Mouse (Mus musculus) large intestine, adult 2 months (tissue): Measurements from ENCODE around the gene Dixdc1. TPM values are rescaled to one million over a fixed set of nuclear protein-coding genes. Genes with fewer than 3 reads are reported as not detected.

Experiments
- DNase-seq: peaks from one replicate; pipeline ENCODE4 v3.0.0-alpha.2; 2012; ENCODE audit warnings: low read depth, low spot score
- WGBS: fragments of 180-500 bp; shearing (Covaris S2); methylation state at CpG from one replicate; pipeline ENCODE4 v1.1.7; 2018; 5-methylcytosine and 5-hydroxymethylcytosine counted together
- polyA plus RNA-seq: library from polyadenylated mRNA; depleted of rRNA; stranded (reverse); fragments of >200 nt; gene quantifications from 2 replicates; pipeline ENCODE4 v1.2.3, GENCODE M21; 2012; rRNA removed

The Dixdc1 gene
- 0.84 and 1.5 TPM in 2 replicates for polyA plus RNA-seq

DNA sequence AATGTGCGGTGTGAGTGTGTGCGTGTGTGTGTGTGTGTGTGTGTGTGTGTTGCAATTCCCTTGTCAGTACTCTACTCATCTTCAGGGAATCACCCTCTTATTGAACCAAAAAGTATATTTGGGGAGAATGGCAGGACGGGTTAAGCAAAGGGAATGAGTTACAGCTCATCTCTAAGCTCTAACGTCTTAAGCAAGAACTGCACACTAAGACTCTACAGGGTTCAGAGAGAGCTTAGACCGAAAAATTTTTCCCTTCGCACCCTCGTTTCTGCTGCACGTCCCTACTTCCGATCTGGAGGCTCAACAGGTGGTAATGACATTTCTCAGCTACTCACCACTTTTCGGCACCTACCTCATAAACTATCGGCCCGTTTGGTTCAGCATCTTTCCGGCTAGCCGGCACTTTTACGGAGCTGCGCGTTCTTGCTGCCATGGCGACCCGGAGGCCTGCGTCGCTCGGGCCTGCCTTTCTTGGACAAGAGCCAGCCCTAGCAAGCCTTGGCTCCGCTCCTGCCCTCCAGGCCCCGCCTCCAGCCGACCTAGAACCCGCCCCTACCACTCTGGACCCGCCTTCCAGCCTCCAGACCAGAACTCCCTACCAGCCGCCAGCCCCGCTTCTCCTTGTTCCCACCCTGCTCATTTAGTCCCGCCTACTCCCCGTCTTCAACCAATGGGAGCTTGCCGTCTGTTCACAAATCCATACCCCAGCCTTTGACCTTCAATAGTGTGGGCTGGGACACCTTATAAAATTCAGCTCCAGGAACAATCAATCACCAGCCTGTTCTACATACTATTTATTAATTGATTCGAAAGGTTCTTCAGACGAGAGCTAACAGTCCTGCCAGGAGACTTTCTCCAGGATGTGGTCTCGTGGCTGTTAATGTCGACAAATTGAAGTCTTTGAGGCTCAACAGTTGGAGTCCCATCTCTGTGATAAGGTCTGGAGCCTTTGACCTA lies at the start of gene Dixdc1:
Dixdc1 (minus strand) TSS at position 604 of the 957 bp plus-strand sequence.
- 11% methylated on average over 36 of the region's 36 CpGs for WGBS
- peak; percentile 73 for DNase-seq

DNA sequence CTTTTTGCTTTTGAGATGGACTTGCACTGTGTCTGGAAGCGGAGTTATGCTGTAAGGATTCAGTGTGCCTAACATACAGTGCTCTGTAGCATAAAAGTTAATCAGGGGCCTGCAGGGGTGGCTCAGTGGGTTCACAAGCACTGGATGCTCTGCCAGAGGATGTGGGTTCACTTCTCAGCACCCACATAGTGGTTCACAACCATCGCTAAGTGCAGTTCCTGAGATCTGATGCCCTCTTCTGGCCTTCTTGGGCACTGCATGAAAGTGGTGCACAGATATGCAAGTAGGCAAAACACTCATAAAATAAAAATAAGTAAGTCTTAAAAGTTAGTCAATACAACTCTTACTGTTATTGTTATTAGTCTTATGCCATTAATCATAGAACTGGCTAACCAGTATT lies 42.8 kb upstream of the Dixdc1 start:
- WGBS, result 90% methylated on average over 2 of the region's 2 CpGs
- no peak for DNase-seq

DNA sequence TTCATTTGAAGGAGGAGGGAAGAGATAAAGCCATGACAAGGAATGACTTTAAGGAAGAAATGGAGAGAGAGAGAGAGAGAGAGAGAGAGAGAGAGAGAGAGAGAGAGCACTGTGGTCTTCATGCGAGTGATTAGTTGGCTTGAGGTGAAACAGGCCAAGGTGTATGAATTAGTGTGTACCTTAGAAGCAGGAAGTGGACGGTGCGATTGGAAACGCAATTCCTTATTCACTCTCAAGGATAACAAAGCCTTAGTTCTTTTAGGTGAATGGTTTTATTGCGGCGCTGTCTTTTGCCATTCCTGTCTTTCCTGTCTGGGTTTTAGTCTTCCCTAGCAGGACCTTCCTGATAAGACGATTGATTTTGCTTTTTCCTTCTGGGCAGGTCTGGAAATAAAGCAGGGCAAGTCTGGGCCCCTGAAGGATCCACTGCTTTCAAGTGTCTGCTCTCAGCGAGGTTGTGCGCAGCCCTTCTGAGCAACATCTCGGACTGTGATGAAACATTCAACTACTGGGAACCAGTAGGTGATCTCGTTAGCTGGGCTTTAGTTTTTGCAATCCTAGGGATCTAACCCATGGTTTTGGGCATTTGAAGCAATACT lies 36.9 kb upstream of the Dixdc1 start:
- no peak for DNase-seq
- 24% methylated on average over 11 of the region's 11 CpGs for WGBS

DNA sequence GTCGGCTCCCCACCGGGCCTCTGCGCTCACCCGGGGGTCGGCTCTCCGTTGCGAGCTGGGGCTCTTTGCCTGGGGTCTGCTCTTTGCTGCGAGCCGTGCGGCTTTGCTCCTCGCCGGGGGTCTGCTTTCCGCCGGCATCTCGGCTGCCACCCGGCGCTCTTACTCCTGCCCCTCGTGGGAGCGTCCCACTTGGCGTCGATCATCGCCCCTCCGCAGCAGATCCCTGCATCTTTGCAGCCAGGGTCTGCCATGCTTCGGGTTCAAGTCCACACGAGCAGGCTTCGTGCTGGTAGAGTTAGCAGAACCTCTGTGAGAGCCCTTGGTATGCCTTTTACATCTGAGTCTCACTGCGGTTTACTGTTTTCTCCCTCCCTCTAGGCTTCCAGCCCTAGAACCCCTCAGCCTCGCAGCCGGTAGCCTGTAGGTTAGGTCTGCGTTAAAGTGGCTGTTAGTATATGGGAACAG lies 36.4 kb upstream of the Dixdc1 start:
- WGBS, result under 1% methylated on average over 30 of the region's 30 CpGs
- DNase-seq, result no peak

DNA sequence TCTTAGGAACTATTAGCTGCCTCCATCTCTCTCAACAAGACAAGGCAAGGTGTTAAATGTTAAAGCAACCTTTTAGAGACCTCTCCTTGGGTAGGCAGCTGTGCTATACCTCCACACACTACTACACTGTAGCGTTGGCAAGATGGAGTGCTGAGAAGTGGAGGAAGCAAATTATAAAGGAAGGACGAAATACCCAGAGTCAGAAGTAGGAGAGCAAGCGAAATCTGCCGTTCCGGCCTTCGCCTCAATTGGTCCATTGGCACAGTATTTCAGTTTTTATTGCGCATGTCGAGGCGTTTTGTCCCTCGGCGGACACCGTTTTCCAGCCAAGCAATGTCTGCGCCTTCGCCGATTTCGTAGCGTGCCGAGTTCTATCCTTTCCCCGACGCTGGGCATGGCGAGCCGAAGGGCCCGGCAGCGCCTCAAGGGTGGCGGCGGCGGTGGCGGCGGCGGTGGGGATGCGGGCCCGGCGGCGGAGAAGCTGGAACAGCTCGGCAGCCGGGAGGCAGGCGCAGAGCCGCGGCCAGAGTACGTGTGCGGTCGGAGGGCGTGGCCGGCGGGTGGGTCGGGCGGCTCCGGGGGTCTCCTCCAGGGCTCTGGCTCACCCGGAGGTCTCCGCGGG lies 35.8 kb upstream of the Dixdc1 start, which contains the start of the genes Alg9 and 1110032A03Rik:
Alg9 (plus strand) TSS at position 29 of the 622 bp plus-strand sequence.
1110032A03Rik (minus strand) TSS at position 530 of the 622 bp plus-strand sequence.
- DNase-seq, result peak; percentile 53
- WGBS, result under 1% methylated on average over 47 of the region's 51 CpGs

DNA sequence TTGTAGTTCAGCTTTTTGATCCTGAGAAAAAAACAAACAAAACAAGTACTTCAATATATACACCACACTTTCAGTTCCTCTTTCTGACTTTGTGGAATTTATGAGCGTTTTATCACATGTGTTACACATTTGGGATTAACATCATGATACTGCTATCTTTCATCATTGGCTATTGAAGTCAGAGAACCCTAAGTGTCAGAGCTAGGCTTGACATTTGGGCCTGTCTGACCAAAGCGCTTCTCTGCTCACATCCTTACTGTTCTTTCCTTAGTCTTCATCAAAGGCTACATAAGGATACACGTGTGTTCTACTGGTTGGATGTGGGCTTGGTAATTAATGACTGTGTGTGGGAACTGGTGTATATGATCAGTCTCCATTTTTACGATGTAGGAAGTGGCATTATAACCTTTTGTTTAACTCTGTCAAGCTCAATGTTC lies 34.7 kb upstream of the Dixdc1 start:
- WGBS, result 34% methylated on average over 4 of the region's 4 CpGs
- no peak for DNase-seq

DNA sequence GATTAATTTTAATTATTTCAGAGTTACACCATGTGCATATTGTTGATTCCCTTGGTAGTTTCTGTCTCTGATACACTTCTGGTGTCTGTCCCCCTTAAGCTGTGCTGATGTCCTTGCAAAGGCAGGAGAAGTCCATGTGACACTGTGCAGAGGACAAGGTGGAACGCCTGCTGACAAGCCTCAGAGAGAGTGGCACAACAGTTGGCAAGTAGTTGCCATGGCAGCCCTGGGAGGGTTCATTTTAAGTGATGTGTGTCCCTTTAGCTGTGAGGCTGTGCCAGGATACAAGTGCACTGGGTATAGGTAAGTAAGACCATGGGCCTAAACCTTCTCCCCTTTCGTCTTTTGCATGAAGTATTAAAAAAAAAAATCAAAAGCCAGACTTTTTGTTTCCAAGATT lies 30.7 kb upstream of the Dixdc1 start:
- no peak for DNase-seq
- 91% methylated on average over 2 of the region's 2 CpGs for WGBS

DNA sequence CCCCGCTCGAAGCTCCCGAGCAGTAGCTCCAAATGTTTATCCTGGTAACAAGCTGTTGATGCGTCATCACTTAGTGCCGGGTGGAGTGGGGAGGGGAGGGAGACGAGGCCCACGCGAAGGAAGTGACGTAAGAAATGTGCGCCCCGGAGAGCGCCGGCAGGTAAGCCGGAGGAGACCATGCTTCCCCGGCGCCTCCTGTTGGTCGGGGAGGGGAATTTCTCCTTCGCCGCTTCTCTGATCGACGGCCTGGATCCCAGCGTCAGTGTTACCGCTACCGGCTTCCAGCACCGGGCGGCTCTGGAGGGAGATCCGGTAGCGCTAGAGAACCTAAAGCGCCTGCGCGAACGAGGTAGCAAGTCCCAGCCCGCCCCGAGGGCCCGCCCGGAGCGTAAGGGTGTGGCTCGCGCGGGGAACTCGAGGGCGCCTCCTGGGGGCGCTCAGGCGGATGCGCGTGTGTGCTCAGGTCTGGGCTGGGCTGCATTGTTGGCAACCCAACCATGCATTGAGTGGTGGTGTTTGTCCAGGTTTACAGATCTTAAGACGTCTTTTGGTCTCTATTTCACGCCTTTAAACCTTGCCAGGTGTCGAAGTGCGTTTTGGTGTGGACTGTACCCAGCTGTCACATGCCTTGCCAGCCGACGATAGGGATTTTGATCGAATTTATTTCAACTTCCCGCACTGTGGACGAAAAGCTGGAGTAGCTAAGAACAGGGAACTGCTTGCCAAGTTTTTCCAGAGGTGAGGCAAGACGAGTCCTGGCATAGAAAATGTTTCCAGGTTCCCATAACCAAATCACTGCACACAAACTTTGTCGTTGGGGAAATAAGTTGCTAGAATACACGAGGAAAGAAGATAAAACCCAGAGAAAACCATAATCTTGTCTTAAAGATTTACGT lies 29.0 kb upstream of the Dixdc1 start, which contains the start of gene Fdxacb1:
Fdxacb1 (plus strand) TSS at position 130 of the 896 bp plus-strand sequence.
- peak; percentile 99 for DNase-seq

DNA sequence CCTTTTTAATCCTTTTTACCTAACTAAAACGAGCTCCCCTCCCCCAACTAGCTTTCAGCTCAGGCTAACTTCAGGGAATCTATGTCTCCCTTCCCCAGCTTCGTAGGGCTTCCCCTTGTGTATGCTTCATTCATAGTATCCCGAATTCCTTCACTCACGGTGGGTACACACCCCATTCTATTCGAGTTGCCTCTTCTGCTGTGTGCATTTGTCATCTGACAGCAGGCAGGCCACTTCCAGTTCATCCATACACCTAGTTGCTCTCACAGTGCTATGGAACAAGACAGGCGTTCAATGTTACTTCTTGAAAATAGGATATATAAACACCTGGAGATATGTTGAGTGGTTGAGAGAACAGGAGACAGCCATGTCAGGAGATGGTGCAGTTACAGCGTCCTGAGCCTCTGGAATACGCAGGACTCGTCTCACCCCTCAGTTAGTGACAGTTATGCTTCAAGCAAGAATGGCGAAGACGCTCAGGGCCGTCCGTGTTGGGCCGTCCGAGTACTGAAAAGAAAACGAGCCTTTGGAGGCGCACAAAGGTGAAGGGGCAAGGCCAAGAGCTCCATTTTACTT lies 28.3 kb upstream of the Dixdc1 start:
- no peak for DNase-seq
- 2% methylated on average over 17 of the region's 17 CpGs for WGBS

More for the DNA sequence above, 29.0 kb upstream of the Dixdc1 start, which contains the start of gene Fdxacb1:
- WGBS, result 1% methylated on average over 59 of the region's 59 CpGs

DNA sequence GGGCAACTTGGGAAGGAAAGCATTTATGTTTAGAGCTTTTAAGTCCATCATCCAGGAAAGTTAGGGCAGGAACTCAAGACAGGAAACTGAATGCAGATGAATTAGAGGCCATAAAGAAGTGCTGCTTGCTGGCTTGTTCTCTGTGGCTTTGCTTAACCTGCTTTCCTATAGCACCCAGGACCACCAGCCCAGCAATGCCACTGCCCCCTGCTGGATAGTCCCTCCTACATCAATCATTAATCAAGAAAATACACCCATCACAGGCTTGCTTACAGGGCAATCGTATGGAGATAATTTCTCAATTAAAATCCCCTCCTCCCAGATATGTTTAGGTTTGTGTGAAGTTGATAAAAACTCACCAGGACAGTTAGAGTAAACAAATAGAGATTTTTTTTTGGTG lies 24.0 kb upstream of the Dixdc1 start:
- no peak for DNase-seq
- WGBS, result 66% methylated on average over 1 of the region's 1 CpGs

DNA sequence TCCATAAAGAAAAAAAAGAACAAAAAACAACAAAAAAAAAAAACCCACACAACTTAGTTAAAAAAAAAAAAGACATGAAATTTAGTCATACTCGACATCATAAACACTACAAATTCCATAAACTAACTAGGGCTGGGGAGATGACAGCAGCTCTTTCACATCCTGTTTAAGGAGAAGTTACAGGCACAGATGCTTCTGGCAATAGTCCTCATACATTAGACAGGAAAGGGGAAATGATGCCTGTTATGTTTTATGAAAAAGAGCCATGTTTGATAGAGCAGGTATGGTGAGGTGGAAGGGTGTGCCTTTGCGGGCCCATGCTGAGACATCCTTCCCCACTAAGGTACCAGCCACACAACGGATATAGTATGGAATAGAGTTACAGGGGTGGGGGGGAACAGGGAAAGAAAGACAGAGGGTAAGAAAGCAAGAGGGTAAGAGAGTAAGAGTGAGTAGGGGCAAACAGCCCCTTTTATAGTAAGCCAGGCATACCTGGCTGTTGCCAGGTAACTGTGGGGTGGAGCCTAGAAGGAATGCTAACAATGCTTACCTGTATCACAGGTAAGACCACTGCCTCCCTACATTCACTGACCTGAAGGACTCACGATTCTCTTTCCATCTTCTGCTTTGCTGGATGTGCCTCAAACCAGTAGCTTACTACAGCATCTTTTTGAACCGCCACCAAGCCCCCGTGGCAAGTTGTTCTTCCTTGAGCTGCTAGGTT lies 22.4 kb upstream of the Dixdc1 start:
- WGBS, result 42% methylated on average over 6 of the region's 6 CpGs
- no peak for DNase-seq

DNA sequence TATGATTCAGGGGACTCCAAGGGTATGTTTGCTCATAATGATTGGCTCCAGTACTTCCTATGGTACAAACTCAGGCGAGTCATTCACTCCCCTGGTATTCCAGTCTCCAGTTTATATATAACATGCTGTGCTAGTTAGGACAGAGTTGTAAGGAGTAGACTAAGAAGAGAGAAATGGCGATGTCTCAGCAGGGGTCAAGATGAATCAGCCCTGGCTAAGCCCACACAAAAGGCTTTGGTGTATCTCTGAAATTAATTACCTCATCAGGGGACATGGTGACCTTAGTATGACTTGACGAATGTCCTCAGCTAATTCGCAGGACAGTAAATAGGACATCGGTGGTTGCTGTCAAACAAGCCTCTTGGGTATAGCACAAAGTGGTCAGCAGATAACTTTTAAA lies 17.4 kb upstream of the Dixdc1 start:
- no peak for DNase-seq
- 78% methylated on average over 5 of the region's 5 CpGs for WGBS

DNA sequence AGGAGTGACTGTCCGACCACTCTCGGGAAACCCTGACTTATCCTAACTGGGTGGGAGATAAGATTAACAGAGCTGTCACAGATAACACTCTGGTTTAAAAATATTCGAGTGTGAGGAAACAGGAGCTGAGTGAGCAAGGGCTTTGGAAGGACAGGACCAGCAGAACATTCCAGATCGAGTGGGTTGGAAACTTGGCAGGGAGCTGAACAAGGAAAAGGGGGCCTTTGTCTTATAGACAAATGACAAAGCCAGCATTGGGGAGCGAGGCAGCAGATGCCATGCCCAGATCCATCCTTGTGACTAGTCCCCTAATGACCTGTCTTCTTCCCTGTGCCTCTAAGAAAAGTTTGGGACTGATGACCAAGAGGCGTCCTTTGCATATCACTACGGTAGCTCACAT lies 14.6 kb upstream of the Dixdc1 start:
- 47% methylated on average over 7 of the region's 7 CpGs for WGBS
- DNase-seq, result no peak

DNA sequence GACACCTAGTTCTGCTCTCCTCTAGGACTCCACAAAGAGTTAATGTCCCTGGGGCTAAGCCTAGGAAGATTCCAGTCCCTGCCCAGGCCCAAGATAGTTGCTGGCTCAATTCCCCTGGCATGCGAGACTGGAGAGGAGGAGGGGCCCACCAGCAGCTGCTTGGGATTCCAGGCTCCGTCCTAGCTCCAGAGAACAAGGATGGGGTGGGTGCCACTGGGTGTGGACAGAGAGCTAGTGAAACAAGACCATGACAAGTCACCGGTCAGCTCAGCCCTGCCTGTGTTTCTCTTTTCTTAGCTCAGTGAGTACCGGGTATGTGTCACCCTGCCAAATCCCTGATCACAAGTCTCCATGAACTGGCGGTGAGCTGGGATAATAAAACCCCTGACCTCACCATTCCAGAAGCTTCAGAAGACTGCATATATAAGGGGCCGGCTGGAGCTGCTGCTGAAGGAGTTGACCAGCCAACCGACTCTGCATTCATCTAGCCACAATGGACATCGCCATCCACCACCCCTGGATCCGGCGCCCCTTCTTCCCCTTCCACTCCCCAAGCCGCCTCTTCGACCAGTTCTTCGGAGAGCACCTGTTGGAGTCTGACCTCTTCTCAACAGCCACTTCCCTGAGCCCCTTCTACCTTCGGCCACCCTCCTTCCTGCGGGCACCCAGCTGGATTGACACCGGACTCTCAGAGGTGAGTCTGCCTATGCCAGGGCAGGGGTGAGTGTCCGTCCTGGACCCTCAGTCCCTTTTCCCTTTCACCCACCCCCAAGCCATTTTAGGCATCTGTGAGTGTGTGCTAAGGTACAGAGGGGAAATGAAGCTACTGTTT lies 13.7 kb upstream of the Dixdc1 start:
- WGBS, result 47% methylated on average over 17 of the region's 17 CpGs
- no peak for DNase-seq

DNA sequence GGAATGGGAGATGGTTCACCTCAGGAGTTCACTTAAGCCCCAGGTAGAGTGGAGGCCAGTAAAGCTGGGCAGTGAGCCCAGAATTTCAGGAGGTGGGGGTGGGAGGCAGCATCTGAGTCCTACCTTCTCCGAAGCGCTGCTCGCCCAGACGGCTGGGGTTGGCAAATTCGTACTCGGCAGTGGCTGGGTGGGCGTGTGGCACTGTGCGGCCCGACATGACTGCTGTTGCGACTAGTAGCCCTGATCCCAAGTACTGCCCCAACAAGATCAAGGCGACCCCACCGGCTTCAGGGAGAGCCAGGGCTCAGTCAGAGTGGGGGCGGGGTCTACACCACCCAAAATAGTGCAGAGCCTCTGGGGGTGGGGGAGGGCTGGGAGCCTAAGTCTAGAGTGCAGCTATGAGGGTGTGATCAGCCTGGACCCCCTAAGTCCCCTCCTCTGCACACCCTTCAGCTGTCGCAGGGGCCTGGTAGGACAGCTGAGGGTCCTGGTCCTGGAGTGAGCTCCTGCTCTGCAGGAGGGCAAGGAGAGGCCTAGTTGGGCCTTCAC lies 12.8 kb upstream of the Dixdc1 start, which contains the start of gene Hspb2:
Hspb2 (minus strand) TSS at position 301 of the 549 bp plus-strand sequence.
- 75% methylated on average over 14 of the region's 14 CpGs for WGBS
- no peak for DNase-seq

DNA sequence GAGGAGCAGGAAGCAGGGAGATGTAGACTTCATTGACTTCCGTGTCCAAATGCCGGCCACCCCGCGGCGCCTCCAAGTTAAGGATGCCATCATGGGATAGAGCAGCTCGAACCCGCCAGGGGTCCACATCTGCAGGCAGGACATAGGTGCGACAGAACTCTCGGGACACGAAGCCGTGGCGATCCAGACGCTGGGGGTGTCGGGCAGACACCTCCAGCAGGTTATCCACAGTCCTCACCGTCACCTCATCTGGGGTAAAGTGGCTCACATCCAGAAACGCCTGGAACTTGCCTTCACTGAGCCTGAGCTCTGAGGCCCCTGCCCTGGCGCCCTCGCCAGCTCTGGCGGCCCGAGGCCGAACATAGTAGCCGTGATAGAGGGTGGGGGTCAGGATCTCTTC lies 12.0 kb upstream of the Dixdc1 start, which contains the start of gene Cryab:
Cryab (plus strand) TSS at position 3 of the 400 bp plus-strand sequence.
- WGBS, result 80% methylated on average over 22 of the region's 22 CpGs
- DNase-seq, result no peak

DNA sequence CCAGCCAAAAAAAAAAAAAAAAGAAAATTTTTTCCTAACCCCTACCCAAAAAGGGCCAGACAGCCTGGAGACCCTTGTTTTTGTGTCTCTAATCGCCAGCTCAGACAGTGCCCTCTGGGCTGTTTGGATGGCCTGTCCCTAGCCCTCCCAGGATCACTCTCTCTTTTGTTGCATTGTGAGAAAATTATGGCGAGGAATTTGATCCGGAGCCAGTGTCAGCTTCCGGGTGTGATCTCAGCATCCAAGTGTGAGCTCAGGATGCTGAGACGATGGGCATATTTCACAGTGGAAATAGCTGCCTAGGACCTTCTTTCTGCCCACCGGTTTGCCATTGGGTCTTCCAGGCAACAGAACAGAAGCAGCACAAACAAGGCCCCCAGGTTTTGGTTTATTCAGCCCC lies 11.4 kb upstream of the Dixdc1 start:
- DNase-seq, result no peak
- WGBS, result 62% methylated on average over 6 of the region's 6 CpGs
